Mouse (Mus musculus) heart, embryonic 15.5 days (tissue): Measurements from ENCODE around the gene Srebf1. TPM values are rescaled to one million over a fixed set of nuclear protein-coding genes. Genes with fewer than 3 reads are reported as not detected.

Experiments used
- ATAC-seq: fragments of 200-750 bp; cut with Nextera tagmentation; replicated peaks from 2 replicates; pipeline ENCODE4 v1.8.0; 2017; ENCODE audit warnings: low read depth, moderate TSS enrichment; ENCODE audit not compliant: insufficient number of reproducible peaks, insufficient read depth, low FRiP score
- H3K27ac ChIP-seq: fragments of 300-500 bp; sonication (generic); 2 replicates; pipeline ENCODE4 v1.5.1; 2015; ENCODE audit warnings: mild to moderate bottlenecking, inconsistent platforms
- H3K27me3 ChIP-seq: fragments of 300-500 bp; sonication (generic); 2 replicates; pipeline ENCODE4 v1.6.1; 2015; ENCODE audit warnings: inconsistent platforms
- H3K36me3 ChIP-seq: fragments of 300-500 bp; sonication (generic); 2 replicates; pipeline ENCODE4 v1.6.1; 2015; ENCODE audit warnings: mild to moderate bottlenecking, inconsistent platforms
- H3K4me1 ChIP-seq: fragments of 300-500 bp; sonication (generic); replicated peaks from 2 replicates; pipeline ENCODE4 v1.6.1; 2015; ENCODE audit warnings: inconsistent platforms
- H3K4me2 ChIP-seq: fragments of 300-500 bp; sonication (generic); 2 replicates; pipeline ENCODE4 v1.6.1; 2015; ENCODE audit warnings: inconsistent platforms, mild to moderate bottlenecking, moderate library complexity
- H3K4me3 ChIP-seq: fragments of 300-500 bp; sonication (generic); 2 replicates; pipeline ENCODE4 v1.5.1; 2015; ENCODE audit warnings: mild to moderate bottlenecking, inconsistent platforms
- H3K9ac ChIP-seq: fragments of 300-500 bp; sonication (generic); 2 replicates; pipeline ENCODE4 v1.6.1; 2015; ENCODE audit warnings: mild to moderate bottlenecking, inconsistent platforms
- H3K9me3 ChIP-seq: fragments of 300-500 bp; sonication (generic); replicated peaks from 2 replicates; pipeline ENCODE4 v1.6.1; 2016; ENCODE audit warnings: inconsistent platforms
- WGBS: fragments of 180-500 bp; shearing (Covaris S2); methylation state at CpG from one replicate; pipeline ENCODE4 v1.1.7; 2015; ENCODE audit warnings: mixed read lengths; 5-methylcytosine and 5-hydroxymethylcytosine counted together
- polyA plus RNA-seq: library from polyadenylated mRNA; unstranded; fragments of >200 nt; fragmentation: Nextera tagmentation; extraction: Ambion mirVana; gene quantifications from 2 replicates; pipeline ENCODE4 v1.2.1, GENCODE M21; 2015

Srebf1 gene
- polyA plus RNA-seq, 1 experiment from 2014 or later, result 36.5 TPM

DNA sequence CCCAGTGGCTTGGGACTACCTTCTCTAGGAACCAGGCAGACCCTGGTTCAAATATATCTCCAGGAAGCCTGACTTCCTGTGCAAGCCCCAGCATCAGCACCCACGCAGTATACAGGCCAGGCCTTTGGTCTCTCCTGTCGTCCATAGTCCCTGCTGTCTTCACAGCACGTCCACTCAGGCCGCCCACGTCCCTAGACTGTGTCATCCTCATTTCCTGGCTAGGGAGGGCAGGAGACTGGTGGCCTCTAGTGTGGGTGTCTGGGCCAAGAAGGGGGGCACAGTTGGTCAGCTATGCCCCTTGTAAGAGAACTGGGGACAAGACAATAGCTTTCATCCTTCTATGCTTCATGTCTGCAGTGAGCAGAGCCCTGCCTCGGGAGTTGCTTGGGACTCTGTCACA, 29.8 kb downstream of the Srebf1 start:
- H3K36me3 ChIP-seq, result peaks cover 71% of the 10 kb centered on the region
- H3K4me1 ChIP-seq, result peaks cover 35% of the 10 kb centered on the region
- H3K4me3 ChIP-seq, result no peak overlapping the region
- no peak for ATAC-seq
- H3K9ac ChIP-seq, result no peak overlapping the region
- no peaks in the 10 kb centered on the region for H3K27me3 ChIP-seq
- H3K9me3 ChIP-seq, result peaks cover 4% of the 10 kb centered on the region; the same call in 1 of the 2 replicates
- H3K27ac ChIP-seq, result no peak overlapping the region
- H3K4me2 ChIP-seq, result no peak overlapping the region
- 66% methylated on average over 6 of the region's 6 CpGs for WGBS

DNA sequence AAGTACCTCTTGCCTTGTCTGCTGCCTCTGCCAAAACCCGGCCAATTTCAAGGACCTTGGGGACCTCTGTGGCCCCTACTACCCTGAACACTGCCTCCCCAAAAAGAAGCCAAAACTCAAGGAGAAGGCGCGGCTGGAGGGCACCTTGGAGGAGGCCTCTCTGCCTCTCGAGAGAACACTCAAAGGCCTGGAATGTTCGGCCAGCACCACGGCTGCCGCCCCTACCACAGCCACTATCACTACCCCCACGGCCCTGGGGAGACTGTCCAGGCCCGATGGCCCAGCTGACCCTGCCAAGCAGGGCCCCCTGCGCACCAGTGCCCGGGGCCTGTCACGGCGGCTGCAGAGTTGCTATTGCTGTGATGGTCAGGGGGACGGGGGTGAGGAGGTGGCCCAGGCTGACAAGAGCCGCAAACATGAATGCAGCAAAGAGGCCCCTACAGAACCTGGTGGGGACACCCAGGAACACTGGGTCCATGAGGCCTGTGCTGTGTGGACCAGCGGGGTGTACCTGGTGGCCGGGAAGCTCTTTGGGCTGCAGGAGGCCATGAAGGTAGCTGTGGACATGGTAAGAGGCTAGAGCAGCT, 32.2 kb downstream of the Srebf1 start:
- H3K36me3 ChIP-seq, result peaks cover 79% of the 10 kb centered on the region
- ATAC-seq, result no peak
- no peak overlapping the region for H3K9ac ChIP-seq
- peaks cover 4% of the 10 kb centered on the region; the same call in 1 of the 2 replicates for H3K9me3 ChIP-seq
- peak overlapping the region; percentile 28 for H3K27ac ChIP-seq
- no peaks in the 10 kb centered on the region for H3K27me3 ChIP-seq
- H3K4me2 ChIP-seq, result no peak overlapping the region
- WGBS, result 80% methylated on average over 17 of the region's 17 CpGs
- no peak overlapping the region for H3K4me3 ChIP-seq
- H3K4me1 ChIP-seq, result peaks cover 41% of the 10 kb centered on the region

DNA sequence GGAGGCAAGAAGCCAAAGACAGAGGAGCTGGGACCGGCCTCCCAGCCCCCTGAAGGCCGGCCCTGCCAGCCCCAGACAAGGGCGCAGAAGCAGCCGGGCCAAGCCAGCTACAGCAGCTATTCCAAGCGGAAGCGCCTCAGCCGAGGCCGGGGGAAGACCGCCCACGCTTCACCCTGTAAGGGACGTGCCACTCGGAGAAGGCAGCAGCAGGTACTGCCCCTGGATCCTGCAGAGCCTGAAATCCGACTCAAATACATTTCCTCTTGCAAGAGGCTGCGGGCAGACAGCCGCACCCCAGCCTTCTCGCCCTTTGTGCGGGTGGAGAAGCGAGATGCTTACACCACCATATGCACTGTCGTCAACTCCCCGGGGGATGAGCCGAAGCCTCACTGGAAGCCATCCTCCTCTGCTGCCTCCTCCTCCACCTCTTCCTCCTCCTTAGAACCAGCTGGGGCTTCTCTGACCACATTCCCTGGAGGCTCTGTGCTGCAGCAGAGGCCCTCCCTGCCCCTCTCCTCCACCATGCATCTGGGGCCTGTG, 32.8 kb downstream of the Srebf1 start:
- no peak; the same call in 1 of the 2 replicates for ATAC-seq
- Histone ChIP-seq H3K9me3 (no peaks in the 10 kb centered on the region), H3K4me2 (no peak overlapping the region; the same call in 1 of the 2 replicates), H3K4me3 (no peak overlapping the region), H3K4me1 (peaks cover 47% of the 10 kb centered on the region), H3K27me3 (no peaks in the 10 kb centered on the region), H3K36me3 (peaks cover 73% of the 10 kb centered on the region), H3K27ac (peak overlapping the region; percentile 28), H3K9ac (no peak overlapping the region)
- 65% methylated on average over 21 of the region's 21 CpGs for WGBS

DNA sequence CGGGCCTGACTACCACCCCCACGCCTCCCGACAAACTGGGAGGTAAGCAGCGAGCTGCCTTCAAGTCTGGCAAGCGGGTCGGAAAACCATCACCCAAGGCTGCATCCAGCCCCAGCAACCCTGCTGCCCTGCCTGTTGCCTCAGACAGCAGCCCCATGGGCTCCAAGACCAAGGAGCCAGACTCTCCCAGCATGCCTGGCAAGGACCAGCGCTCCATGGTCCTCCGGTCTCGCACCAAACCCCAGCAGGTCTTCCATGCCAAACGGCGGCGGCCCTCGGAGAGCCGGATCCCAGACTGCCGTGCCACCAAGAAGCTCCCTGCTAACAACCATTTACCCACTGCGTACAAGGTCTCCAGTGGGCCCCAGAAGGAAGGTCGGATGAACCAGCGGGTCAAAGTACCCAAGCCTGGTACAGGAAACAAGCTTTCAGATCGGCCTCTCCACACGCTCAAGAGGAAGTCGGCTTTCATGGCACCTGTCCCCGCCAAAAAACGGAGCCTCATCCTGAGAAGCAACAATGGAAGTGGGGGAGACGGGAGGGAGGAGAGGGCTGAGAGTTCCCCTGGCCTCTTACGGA, 34.0 kb downstream of the Srebf1 start:
- no peaks in the 10 kb centered on the region for H3K9me3 ChIP-seq
- 88% methylated on average over 25 of the region's 25 CpGs for WGBS
- peaks cover 57% of the 10 kb centered on the region for H3K4me1 ChIP-seq
- no peak overlapping the region for H3K4me2 ChIP-seq
- no peak overlapping the region for H3K4me3 ChIP-seq
- peaks cover 61% of the 10 kb centered on the region for H3K36me3 ChIP-seq
- ATAC-seq, result no peak
- H3K9ac ChIP-seq, result no peak overlapping the region
- no peak overlapping the region for H3K27ac ChIP-seq
- no peaks in the 10 kb centered on the region for H3K27me3 ChIP-seq

DNA sequence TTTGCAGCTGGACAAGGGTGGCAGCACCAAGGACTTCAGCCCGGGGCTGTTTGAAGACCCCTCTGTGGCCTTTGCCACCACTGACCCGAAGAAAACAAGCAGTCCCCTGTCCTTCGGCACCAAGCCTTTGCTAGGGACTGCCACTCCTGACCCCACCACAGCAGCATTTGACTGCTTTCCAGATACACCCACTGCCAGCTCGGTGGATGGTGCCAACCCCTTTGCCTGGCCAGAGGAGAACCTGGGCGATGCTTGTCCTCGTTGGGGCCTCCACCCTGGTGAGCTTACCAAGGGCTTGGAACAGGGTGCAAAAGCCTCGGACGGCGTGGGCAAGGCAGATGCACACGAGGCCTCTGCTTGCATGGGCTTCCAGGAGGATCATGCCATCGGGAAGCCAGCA, 35.3 kb downstream of the Srebf1 start:
- Histone ChIP-seq H3K27ac (no peak overlapping the region), H3K4me3 (no peak overlapping the region), H3K4me1 (peaks cover 64% of the 10 kb centered on the region), H3K36me3 (peaks cover 59% of the 10 kb centered on the region), H3K9ac (no peak overlapping the region), H3K27me3 (no peaks in the 10 kb centered on the region), H3K9me3 (no peaks in the 10 kb centered on the region), H3K4me2 (no peak overlapping the region)
- 83% methylated on average over 11 of the region's 11 CpGs for WGBS
- ATAC-seq, result no peak

DNA sequence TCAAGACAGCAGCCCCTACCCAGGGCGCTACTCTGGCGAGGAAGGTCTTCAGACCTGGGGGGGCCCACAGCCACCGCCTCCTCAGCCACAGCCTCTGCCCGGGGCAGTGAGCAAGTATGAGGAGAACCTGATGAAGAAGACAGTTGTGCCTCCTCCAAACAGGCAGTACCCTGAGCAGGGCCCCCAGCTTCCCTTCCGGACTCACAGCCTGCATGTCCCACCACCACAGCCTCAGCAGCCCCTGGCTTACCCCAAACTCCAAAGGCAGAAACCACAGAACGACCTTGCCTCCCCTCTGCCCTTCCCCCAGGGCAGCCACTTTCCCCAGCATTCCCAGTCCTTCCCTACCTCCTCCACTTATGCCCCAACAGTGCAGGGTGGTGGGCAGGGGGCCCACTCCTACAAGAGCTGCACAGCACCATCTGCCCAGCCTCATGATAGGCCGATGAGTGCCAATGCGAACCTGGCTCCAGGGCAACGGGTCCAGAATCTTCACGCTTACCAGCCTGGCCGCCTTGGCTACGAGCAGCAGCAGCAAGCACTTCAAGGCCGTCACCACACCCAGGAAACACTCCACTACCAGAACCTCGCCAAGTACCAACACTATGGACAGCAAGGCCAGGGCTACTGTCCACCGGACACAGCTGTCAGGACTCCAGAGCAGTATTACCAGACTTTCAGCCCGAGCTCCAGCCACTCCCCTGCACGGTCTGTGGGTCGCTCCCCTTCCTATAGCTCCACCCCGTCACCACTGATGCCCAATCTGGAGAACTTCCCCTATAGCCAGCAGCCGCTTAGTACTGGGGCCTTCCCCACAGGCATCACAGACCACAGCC, 36.8 kb downstream of the Srebf1 start:
- H3K4me1 ChIP-seq, result peaks cover 73% of the 10 kb centered on the region
- H3K9me3 ChIP-seq, result no peaks in the 10 kb centered on the region
- no peaks in the 10 kb centered on the region for H3K27me3 ChIP-seq
- 0 out of 2 replicates have a peak overlapping the region, but pooled peaks have one; percentile 2 for H3K9ac ChIP-seq
- H3K4me3 ChIP-seq, result no peak overlapping the region
- no peak for ATAC-seq
- 0 out of 2 replicates have a peak overlapping the region, but pooled peaks have one; percentile 9 for H3K4me2 ChIP-seq
- WGBS, result 65% methylated on average over 20 of the region's 20 CpGs
- H3K27ac ChIP-seq, result peak overlapping the region; percentile 42; the same call in 1 of the 2 replicates
- H3K36me3 ChIP-seq, result peaks cover 48% of the 10 kb centered on the region

DNA sequence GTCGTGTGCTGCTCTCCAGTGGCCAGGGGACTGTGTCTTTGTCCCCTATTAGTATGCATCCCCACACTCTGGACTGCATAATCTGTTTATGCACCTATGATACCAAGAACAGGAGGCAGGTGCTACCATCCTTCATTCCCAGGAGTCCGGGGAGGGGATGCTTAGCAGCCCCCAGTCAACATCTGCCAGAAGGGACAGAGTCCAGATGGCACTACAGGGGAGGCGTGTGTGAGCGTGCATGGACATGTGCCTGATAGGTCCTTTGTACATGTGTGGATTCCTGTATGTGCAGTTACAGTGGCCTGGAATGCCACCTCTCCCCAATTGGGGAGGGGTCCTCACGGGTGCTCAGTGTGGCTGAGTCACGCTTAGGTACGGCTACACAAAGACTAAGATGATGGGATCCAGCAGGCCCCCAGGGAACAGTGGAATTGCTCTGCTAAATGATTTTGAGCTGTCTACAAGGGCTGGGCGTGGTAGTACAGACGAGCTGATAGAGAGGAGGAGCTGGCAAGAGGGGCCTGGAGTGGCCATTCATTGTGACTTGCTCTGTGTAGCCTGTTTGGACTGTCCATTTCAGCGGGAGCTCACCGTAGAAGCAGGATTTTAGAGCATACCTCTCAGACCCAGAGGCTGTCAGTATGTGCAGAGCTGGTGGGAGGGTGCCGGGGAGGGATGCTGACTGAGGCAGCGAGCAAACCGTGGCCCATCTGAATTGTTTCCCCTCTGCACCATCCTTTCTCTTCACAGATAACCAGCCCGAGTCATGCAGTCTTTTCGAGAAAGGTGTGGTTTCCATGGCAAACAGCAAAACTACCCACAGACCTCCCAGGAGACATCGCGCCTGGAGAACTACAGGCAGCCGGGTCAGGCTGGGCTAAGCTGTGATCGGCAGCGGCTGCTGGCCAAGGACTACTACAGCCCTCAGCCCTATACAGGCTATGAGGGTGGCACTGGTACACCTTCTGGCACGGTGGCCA, 37.7 kb downstream of the Srebf1 start:
- ATAC-seq, result no peak
- Histone ChIP-seq H3K4me3 (no peak overlapping the region), H3K4me2 (0 out of 2 replicates have a peak overlapping the region, but pooled peaks have one; percentile 9), H3K4me1 (peaks cover 76% of the 10 kb centered on the region), H3K9ac (no peak overlapping the region), H3K27me3 (no peaks in the 10 kb centered on the region), H3K27ac (peak overlapping the region; percentile 42), H3K9me3 (no peaks in the 10 kb centered on the region), H3K36me3 (peaks cover 39% of the 10 kb centered on the region)
- 36% methylated on average over 22 of the region's 22 CpGs for WGBS

DNA sequence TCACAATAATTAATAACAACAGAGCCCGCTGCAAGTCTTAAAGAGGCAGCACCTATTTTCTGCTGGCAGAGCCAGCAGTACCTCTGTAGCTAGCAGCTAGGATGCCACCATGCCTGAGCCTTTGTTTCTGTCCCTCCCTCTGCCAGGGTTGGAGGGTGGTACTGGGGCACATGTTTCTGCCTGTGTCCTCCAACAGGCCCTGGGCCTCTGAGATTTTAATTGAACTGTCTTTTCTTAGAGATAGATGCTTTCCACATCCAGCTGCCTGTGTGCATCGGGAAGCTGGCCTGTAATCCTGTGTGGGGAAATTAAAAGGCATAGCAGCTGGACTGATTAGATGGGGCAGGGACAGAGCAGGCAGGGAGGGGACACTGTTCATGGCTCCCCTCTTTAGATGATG, 39.6 kb downstream of the Srebf1 start:
- Histone ChIP-seq H3K9ac (no peak overlapping the region), H3K36me3 (peaks cover 22% of the 10 kb centered on the region), H3K9me3 (no peaks in the 10 kb centered on the region), H3K27ac (peak overlapping the region; percentile 65), H3K4me1 (peaks cover 87% of the 10 kb centered on the region), H3K27me3 (no peaks in the 10 kb centered on the region), H3K4me3 (no peak overlapping the region), H3K4me2 (no peak overlapping the region)
- no peak for ATAC-seq
- WGBS, result 57% methylated on average over 2 of the region's 2 CpGs

DNA sequence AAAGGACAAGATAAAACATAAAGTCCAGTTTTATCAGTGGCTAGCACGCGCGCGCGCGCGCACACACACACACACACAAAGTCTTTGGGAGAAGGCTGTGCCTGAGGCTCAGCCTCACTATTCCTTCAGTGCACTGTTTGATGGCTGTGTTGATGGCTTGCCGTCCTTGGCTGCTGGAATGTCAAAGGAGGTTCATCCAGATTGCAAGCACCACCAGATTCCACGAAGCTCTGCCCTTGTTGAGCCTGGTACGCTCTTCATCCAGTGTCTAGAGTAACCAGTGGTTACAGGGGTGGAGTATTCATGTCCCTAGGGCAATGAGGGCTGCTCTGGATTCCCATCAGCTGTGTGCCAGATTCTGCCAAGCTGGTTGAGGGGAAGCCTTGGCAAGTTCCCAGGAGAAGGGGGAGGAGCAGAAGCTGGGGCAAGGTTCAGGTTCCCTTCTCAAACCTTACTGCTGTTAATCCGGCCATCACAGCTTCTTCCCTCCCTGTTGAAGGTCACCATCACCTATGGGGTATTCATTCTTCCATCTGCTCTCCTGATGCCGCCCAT, 40.2 kb downstream of the Srebf1 start:
- Histone ChIP-seq H3K4me3 (no peak overlapping the region), H3K27ac (peak overlapping the region; percentile 65), H3K9me3 (no peaks in the 10 kb centered on the region), H3K27me3 (no peaks in the 10 kb centered on the region), H3K36me3 (peaks cover 17% of the 10 kb centered on the region), H3K4me2 (no peak overlapping the region), H3K4me1 (peaks cover 93% of the 10 kb centered on the region), H3K9ac (no peak overlapping the region)
- peak; percentile 27; the same call in 1 of the 2 replicates for ATAC-seq
- WGBS, result 65% methylated on average over 12 of the region's 12 CpGs

DNA sequence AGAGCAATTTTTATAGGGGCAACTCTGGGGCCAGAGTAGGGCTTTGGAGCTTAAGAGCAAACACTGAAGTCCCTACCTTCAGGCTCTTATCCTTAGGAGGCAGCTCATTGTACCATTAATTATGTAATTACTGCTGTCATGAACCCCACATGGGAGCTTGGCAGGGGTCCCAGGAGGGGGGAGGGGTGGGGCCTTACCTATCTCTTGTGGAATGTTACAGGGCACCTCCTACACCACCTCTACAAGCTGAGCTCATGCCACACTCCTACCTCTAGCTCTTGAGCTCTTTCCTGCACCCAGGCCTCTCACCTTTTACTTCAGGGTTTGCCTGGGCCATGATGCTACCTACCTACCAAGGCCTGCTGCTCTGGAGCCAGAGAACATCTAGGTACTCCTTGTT, 43.9 kb downstream of the Srebf1 start:
- Histone ChIP-seq H3K4me2 (peak overlapping the region; percentile 98; the same call in 1 of the 2 replicates), H3K4me1 (peaks cover 96% of the 10 kb centered on the region), H3K36me3 (no peaks in the 10 kb centered on the region), H3K9ac (0 out of 2 replicates have a peak overlapping the region, but pooled peaks have one; percentile 1), H3K9me3 (no peaks in the 10 kb centered on the region), H3K4me3 (no peak overlapping the region), H3K27ac (peak overlapping the region; percentile 99), H3K27me3 (no peaks in the 10 kb centered on the region)
- ATAC-seq, result no peak
